Mouse (Mus musculus): ENCODE data around the gene Tubb1. TPM values are rescaled to one million over a fixed set of nuclear protein-coding genes. Genes with fewer than 3 reads are reported as not detected.

Tubb1 gene
- total RNA-seq, 1 experiment from 2014 or later = 24.5 TPM

- no peak for ATAC-seq (replicated peaks; ENCODE audit: insufficient number of reproducible peaks, low FRiP score, low TSS enrichment, poor library complexity, severe bottlenecking)
Observed at GRCm38 (mm10) chr2:174478746-174479145, 28.3 kb downstream of the Tubb1 start.

DNA sequence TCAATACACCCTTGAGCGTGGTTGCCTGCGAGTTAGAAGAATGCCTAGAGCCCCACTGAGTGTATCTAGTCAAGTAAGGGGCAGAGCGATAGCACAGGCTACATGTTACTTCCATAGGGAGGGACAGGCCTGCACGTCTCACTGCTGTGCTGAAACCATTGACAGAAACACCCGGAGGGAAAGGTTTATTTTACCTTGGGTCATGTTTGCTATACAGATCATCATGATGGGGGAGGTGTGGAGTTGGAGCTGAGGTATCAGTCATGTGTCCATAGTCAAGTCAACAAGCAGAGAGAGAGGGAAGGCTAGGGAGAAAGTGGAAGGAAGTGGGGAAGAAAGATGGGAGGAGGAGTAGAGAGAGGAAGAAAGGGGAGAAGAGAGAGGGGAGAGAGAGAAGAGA is 36.5 kb downstream of the Tubb1 start:
- no peak for ATAC-seq (replicated peaks; ENCODE audit: insufficient number of reproducible peaks, low FRiP score, low TSS enrichment, poor library complexity, severe bottlenecking)

GRCm38 (mm10) chr2:174492858-174493257 is 42.4 kb downstream of the Tubb1 start:
- 0 out of 2 replicates have a peak, but pooled peaks have one; percentile 50 for ATAC-seq (replicated peaks; ENCODE audit: insufficient number of reproducible peaks, low FRiP score, low TSS enrichment, poor library complexity, severe bottlenecking)

GRCm38 (mm10) chr2:174500814-174501503 is 50.5 kb downstream of the Tubb1 start:
- no peak for ATAC-seq (replicated peaks; ENCODE audit: insufficient number of reproducible peaks, low FRiP score, low TSS enrichment, poor library complexity, severe bottlenecking)

GRCm38 (mm10) chr2:174501517-174501916 is 51.0 kb downstream of the Tubb1 start:
- ATAC-seq (replicated peaks; ENCODE audit: insufficient number of reproducible peaks, low FRiP score, low TSS enrichment, poor library complexity, severe bottlenecking) = no peak

GRCm38 (mm10) chr2:174502321-174502720 is 51.8 kb downstream of the Tubb1 start:
- ATAC-seq (replicated peaks; ENCODE audit: insufficient number of reproducible peaks, low FRiP score, low TSS enrichment, poor library complexity, severe bottlenecking) = no peak

GRCm38 (mm10) chr2:174502831-174503460 is 52.5 kb downstream of the Tubb1 start:
- ATAC-seq (replicated peaks; ENCODE audit: insufficient number of reproducible peaks, low FRiP score, low TSS enrichment, poor library complexity, severe bottlenecking) = no peak

Other genes starting within 250 kb of the Tubb1 start
- 224 to 349 TPM (median 269 TPM) in 3 replicates for gene Gnas, start 166.4 kb upstream of the Tubb1 start, total RNA-seq (2017)
- 8.0 to 16.0 TPM (median 12.4 TPM) in 3 replicates for gene Gm20721, start 104.0 kb upstream of the Tubb1 start, total RNA-seq (2017)
- 40.3 to 48.0 TPM (median 44.1 TPM) in 3 replicates for gene Nelfcd, start 34.9 kb upstream of the Tubb1 start, total RNA-seq (2017)
- gene Ctsz, start 11.7 kb upstream of the Tubb1 start, total RNA-seq (2017) = 273 to 400 TPM (median 362 TPM) in 3 replicates
- 143 to 289 TPM (median 191 TPM) in 3 replicates for gene Atp5e, start 13.4 kb downstream of the Tubb1 start, total RNA-seq (2017)
- gene Prelid3b, start 22.4 kb downstream of the Tubb1 start, total RNA-seq (2017) = 107 to 190 TPM (median 108 TPM) in 3 replicates
- gene Zfp831, start 192.8 kb downstream of the Tubb1 start, total RNA-seq (2017) = 8.4 to 20.3 TPM (median 8.5 TPM) in 3 replicates